Comparison of ENCODE assay signal across 7 mouse cellular contexts in the genomic region with DNA sequence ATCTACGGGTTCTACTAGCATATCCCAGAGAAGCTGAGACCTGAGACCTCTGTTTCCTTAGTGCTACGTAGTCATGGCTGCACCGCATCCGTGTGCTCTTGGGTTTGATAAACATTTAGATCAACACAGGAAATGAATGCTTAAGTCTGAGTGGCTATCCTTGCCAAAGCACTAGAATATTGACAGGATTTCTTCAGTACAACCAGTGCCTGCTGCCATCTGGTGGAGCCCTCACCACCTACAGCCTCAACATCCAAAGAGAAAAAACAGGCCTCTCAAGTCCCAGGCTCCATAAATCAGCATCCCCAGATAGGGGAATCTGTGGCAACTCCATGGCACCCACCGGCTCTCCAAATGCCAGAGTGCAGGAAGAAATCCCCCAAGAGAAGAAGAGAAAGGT. TPM values are rescaled to one million over a fixed set of nuclear protein-coding genes. Genes with fewer than 3 reads are reported as not detected.
DNase-seq lines count a peak whose midpoint lies in the region; ATAC-seq and TF ChIP-seq lines count a peak whose summit lies in the region.

No protein-coding gene starts in this region.

- no peak overlapping the region for H3K9ac ChIP-seq in hindbrain, embryonic 11.5 days (ENCODE audit: low read depth, low read length)

- H3K27me3 ChIP-seq in hindbrain, embryonic 11.5 days (ENCODE audit: control insufficient read depth, insufficient read depth, low read length) = no peaks in the 10 kb centered on the region

- peak; percentile 31; the same call in 1 of the 2 replicates for TF ChIP-seq CTCF in embryonic fibroblast, embryonic 13.5 days (IDR thresholded peaks at IDR 0.05; ENCODE audit: borderline replicate concordance, insufficient read depth, low read length)

- ATAC-seq in hindbrain, embryonic 11.5 days (ENCODE audit: low FRiP score) = peak; percentile 57
- peak; percentile 66 for ATAC-seq in megakaryocyte-erythroid progenitor cell, adult 5-6 weeks (replicated peaks; ENCODE audit: low FRiP score, low TSS enrichment, poor library complexity, severe bottlenecking)

- no peak overlapping the region for H3K4me2 ChIP-seq in hindbrain, embryonic 11.5 days (replicated peaks; ENCODE audit: low read depth, low read length)

- no peak for TF ChIP-seq POLR2A in embryonic fibroblast, embryonic 13.5 days (IDR thresholded peaks at IDR 0.05; ENCODE audit: low read depth, low read length)

- H3K36me3 ChIP-seq in hindbrain, embryonic 11.5 days (ENCODE audit: control insufficient read depth, insufficient read depth, low read length) = no peaks in the 10 kb centered on the region

- no peak overlapping the region for H3K27ac ChIP-seq in embryonic fibroblast, embryonic 13.5 days (ENCODE audit: insufficient read depth, low read length)
- H3K27ac ChIP-seq in hindbrain, embryonic 11.5 days (ENCODE audit: low read depth, low read length) = no peak overlapping the region

- peak; percentile 48 for DNase-seq in Muller cell, postnatal 12 days (ENCODE audit: inconsistent ontology term)
- peak; percentile 62 to 76 for DNase-seq in adrenal gland, postnatal 36 days
- DNase-seq in hindbrain, embryonic 11.5 days (ENCODE audit: low spot score) = peak; percentile 79
- peak; percentile 48 to 79 for DNase-seq in layer of hippocampus, postnatal 25 days (ENCODE audit: extremely low spot score in 1 of 2, low spot score in 1 of 2)
- peak; percentile 27 for DNase-seq in skeletal muscle tissue, adult 2 months (ENCODE audit: low read depth, low spot score)

- no peaks in the 10 kb centered on the region for H3K4me1 ChIP-seq in embryonic fibroblast, embryonic 13.5 days (ENCODE audit: control insufficient read depth, insufficient read depth, low read length)
- H3K4me1 ChIP-seq in hindbrain, embryonic 11.5 days (replicated peaks; ENCODE audit: control insufficient read depth, insufficient read depth, low read length) = no peaks in the 10 kb centered on the region

- H3K9me3 ChIP-seq in hindbrain, embryonic 11.5 days (ENCODE audit: control insufficient read depth, low read length) = no peaks in the 10 kb centered on the region

- WGBS in hindbrain, embryonic 11.5 days = 68% methylated on average over 5 of the region's 5 CpGs

- H3K4me3 ChIP-seq in embryonic fibroblast, embryonic 13.5 days (ENCODE audit: insufficient read depth, low read length) = no peak overlapping the region
- H3K4me3 ChIP-seq in hindbrain, embryonic 11.5 days (ENCODE audit: low read depth, low read length) = no peak overlapping the region

RNA-seq across cellular contexts. Expression of gene Pxdc1, which starts 17.3 kb away (rescaled TPM):
- total RNA-seq in adrenal gland, postnatal 36 days (2021) = 1 to 10 TPM; 4.1 to 5.1 TPM
- polyA plus RNA-seq in embryonic fibroblast, embryonic 13.5 days (2011; ENCODE audit: insufficient read length, low read depth, missing spikeins) = 22.0 and 23.0 TPM in 2 replicates
- 3.5 and 4.7 TPM in 2 replicates for polyA plus RNA-seq in hindbrain, embryonic 11.5 days (2014; fragmentation: Nextera tagmentation; extraction: Ambion mirVana)
- 10 to 100 TPM; 15.5 to 20.8 TPM for total RNA-seq in layer of hippocampus, postnatal 25 days (2021)
- not detected in 2 replicates for total RNA-seq in megakaryocyte-erythroid progenitor cell, adult 5-6 weeks (2014; fragmentation: Nextera tagmentation)
- not detected in 2 replicates for total RNA-seq in megakaryocyte-erythroid progenitor cell, adult 5-6 weeks (2017)

Comparison
In these comparisons a context has a peak if more than half of its experiments do, and no peak if none do; other contexts are left out.
1. DNase-seq: peak in every context shown above with its lines; median percentile 79 in hindbrain, embryonic 11.5 days; 69 in adrenal gland, postnatal 36 days; 64 in layer of hippocampus, postnatal 25 days; 48 in Muller cell, postnatal 12 days; 27 in skeletal muscle tissue, adult 2 months.
2. RNA of gene Pxdc1, which starts 17.3 kb away (total RNA-seq): 15.5 to 20.8 TPM in layer of hippocampus, postnatal 25 days and 4.1 to 5.1 TPM in adrenal gland, postnatal 36 days; not detected in megakaryocyte-erythroid progenitor cell, adult 5-6 weeks; every median in the first group is over 4 times any median in the second.